Mouse (Mus musculus) testis, adult 2 months (tissue): ENCODE measurements around the gene Fstl3. TPM values are rescaled to one million over a fixed set of nuclear protein-coding genes. Genes with fewer than 3 reads are reported as not detected.
"Not testable (repeated sequence)": the region's sequence is repeated elsewhere in the genome, so short reads cannot be mapped to it uniquely, and the experiment has no call there.

Source experiments
- H3K27ac ChIP-seq: fragments of 200-500 bp; 2 replicates; pipeline ENCODE4 v1.5.1; 2012; ENCODE audit warnings: low read depth, low read length; ENCODE audit not compliant: control insufficient read depth, insufficient read depth
- H3K27me3 ChIP-seq: fragments of 200-500 bp; 2 replicates; pipeline ENCODE4 v1.6.1; 2012; ENCODE audit warnings: mild to moderate bottlenecking, low read length, moderate library complexity; ENCODE audit not compliant: control insufficient read depth, insufficient read depth
- H3K36me3 ChIP-seq: fragments of 200-500 bp; 2 replicates; pipeline ENCODE4 v1.6.1; 2012; ENCODE audit warnings: mild to moderate bottlenecking, low read length; ENCODE audit not compliant: control insufficient read depth, insufficient read depth
- H3K4me1 ChIP-seq: fragments of 200-500 bp; 2 replicates; pipeline ENCODE4 v1.6.1; 2012; ENCODE audit warnings: low read length; ENCODE audit not compliant: control insufficient read depth, insufficient read depth
- H3K4me3 ChIP-seq: fragments of 200-500 bp; 2 replicates; pipeline ENCODE4 v1.5.1; 2012; ENCODE audit warnings: low read depth, mild to moderate bottlenecking, low read length, moderate library complexity, mixed read lengths; ENCODE audit not compliant: control insufficient read depth
- CTCF ChIP-seq: fragments of 200-500 bp; IDR thresholded peaks from 2 replicates; pipeline ENCODE4 v1.5.1; 2012; ENCODE audit warnings: low read depth, mild to moderate bottlenecking, inconsistent platforms, low read length, moderate library complexity; ENCODE audit not compliant: control insufficient read depth, insufficient read depth, insufficient replicate concordance
- POLR2A ChIP-seq: fragments of 200-500 bp; IDR thresholded peaks from 2 replicates; pipeline ENCODE4 v1.6.1; 2012; ENCODE audit warnings: low read depth, mild to moderate bottlenecking, inconsistent platforms, low read length, moderate library complexity; ENCODE audit not compliant: control insufficient read depth
- polyA plus RNA-seq: library from polyadenylated mRNA; depleted of rRNA; stranded (reverse); fragments of >200 nt; gene quantifications from 2 replicates; pipeline ENCODE4 v1.2.3, GENCODE M21; 2012

Fstl3 gene
- polyA plus RNA-seq, 1 experiment: 16.1 TPM

DNA sequence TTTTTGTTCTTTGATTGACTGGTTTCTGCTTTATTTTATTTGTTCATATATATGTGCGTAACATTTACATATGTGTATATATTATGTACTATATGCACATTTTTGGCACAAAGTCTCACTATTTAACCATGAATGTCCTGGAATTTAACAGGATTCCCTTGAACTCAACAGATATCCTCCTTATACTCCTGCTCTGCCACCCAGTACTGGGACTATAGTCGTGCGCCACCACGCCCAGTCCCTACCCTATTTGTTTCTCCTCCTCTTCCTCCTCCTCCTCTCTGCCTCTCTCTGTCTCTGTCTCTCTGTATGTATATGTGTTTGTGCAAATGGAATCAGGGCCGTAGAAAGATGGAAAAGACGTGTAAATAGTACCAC is 30.3 kb upstream of the Fstl3 start:
- Histone ChIP-seq H3K4me3 (no peak overlapping the region), H3K4me1 (peaks cover 4% of the 10 kb centered on the region), H3K27ac (no peak overlapping the region), H3K27me3 (no peaks in the 10 kb centered on the region), H3K36me3 (no peaks in the 10 kb centered on the region)
- TF ChIP-seq CTCF (no peak), POLR2A (no peak)

- H3K4me3 ChIP-seq: no peak overlapping the region
- no peaks in the 10 kb centered on the region for H3K36me3 ChIP-seq
- no peaks in the 10 kb centered on the region for H3K27me3 ChIP-seq
- H3K27ac ChIP-seq: no peak overlapping the region
- H3K4me1 ChIP-seq: peaks cover 4% of the 10 kb centered on the region
- TF ChIP-seq POLR2A (no peak), CTCF (no peak)
Measured at GRCm38 (mm10) chr10:79748496-79748895, 28.6 kb upstream of the Fstl3 start.

DNA sequence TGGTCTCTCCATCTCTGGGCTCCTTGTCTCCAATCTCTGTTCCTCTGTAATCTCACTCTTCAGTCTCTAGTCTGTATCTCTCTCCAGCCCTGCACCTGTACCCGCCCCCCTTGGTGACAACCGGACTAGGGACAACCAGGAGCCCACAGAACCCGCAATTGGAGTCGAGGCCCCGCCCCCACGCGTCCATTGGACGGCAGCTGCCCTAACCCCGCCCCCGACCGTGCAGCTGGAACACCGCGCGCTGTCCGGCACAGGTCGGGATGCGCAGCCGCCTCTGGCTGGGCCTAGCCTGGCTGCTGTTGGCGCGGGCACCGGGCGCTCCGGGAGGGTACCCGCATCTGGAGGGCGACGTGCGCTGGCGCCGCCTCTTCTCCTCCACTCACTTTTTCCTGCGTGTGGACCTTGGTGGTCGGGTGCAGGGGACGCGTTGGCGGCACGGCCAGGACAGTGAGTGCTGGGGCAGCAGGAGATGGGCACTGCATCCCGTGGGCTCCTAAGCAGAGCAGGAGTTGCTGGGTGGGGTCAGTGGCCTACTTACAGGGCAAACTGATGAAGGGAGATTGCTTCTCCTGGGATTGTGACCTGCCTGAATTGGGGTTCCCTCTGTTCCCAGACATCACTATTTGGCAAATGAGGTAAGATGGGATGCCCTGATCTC is 22.1 kb upstream of the Fstl3 start, which contains the start of gene Fgf22:
Gene Fgf22, plus strand, starts transcription at position 221 of the 661 bp plus-strand sequence.
- H3K36me3 ChIP-seq: no peaks in the 10 kb centered on the region; the same call in 1 of the 2 replicates
- no peak within 1 kb of the TSS for H3K27ac ChIP-seq

GRCm38 (mm10) chr10:79755854-79756253 is 21.2 kb upstream of the Fstl3 start:
- H3K27me3 ChIP-seq: no peaks in the 10 kb centered on the region
- peaks cover 10% of the 10 kb centered on the region for H3K4me1 ChIP-seq
- no peak overlapping the region for H3K27ac ChIP-seq
- H3K36me3 ChIP-seq: no peaks in the 10 kb centered on the region; the same call in 1 of the 2 replicates
- TF ChIP-seq CTCF (no peak), POLR2A (no peak)
- no peak overlapping the region for H3K4me3 ChIP-seq

More for the DNA sequence above, 22.1 kb upstream of the Fstl3 start, which contains the start of gene Fgf22:
- Histone ChIP-seq H3K4me3 (peak within 1 kb of the TSS; percentile 75), H3K4me1 (peaks cover 10% of the 10 kb centered on the region), H3K27me3 (no peaks in the 10 kb centered on the region)
- TF ChIP-seq CTCF: no peak
- no peak for TF ChIP-seq POLR2A

DNA sequence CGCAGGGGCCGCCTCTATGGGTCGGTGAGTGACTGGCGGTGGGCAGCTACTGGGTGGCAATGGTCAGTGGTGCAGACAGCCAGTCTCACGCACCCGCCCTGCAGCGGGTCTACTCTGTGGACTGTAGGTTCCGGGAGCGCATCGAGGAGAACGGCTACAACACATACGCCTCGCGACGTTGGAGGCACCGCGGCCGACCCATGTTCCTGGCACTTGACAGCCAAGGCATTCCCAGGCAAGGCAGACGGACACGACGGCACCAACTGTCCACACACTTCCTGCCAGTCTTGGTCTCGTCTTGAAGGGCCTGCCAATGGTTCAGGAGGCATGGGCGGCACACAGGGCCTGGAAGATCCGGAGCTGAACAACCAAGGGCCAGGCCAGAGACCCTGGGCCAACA is 20.4 kb upstream of the Fstl3 start:
- H3K4me3 ChIP-seq: no peak overlapping the region
- H3K36me3 ChIP-seq: no peaks in the 10 kb centered on the region; the same call in 1 of the 2 replicates
- no peaks in the 10 kb centered on the region for H3K27me3 ChIP-seq

GRCm38 (mm10) chr10:79759675-79760074 is 17.4 kb upstream of the Fstl3 start:
- H3K27ac ChIP-seq, H3K27me3 ChIP-seq, H3K4me3 ChIP-seq, H3K36me3 ChIP-seq: not testable (repeated sequence)
- H3K4me1 ChIP-seq: peaks cover 15% of the 10 kb centered on the region

More for the DNA sequence above, 20.4 kb upstream of the Fstl3 start:
- Histone ChIP-seq H3K27ac (no peak overlapping the region), H3K4me1 (peaks cover 10% of the 10 kb centered on the region)
- no peak for TF ChIP-seq CTCF
- no peak for TF ChIP-seq POLR2A

DNA sequence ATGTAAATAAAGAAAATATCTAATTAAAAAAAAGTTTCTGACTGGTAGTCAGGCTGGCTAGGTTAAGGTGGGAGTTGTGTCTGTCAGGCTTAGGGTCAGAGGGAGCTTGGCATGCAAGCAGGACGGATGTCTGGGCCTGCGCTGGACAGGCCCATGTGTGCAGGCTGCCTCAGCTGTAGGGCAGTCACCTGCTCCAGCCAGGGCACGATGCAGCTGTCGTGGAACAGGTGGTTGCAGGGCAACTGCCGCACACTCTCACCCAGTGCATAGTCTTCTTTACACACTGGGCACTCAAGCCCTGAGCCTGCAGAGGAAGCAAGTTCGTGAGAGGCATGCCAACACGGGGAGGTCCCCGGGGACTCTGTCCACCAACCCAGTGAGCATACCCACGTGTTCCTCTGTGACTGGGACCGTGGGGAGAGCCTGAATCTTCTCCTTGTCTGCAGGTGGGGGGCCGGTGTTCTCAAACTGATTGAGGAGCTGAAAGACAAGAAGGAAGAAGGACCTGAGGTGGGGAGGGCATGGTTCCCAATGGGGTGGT is 16.4 kb upstream of the Fstl3 start:
- Histone ChIP-seq H3K27ac (no peak overlapping the region), H3K36me3 (no peaks in the 10 kb centered on the region; the same call in none of the 2 replicates), H3K4me1 (peaks cover 10% of the 10 kb centered on the region), H3K27me3 (no peaks in the 10 kb centered on the region), H3K4me3 (no peak overlapping the region)
- TF ChIP-seq CTCF (no peak), POLR2A (no peak)

GRCm38 (mm10) chr10:79762875-79763274 is 14.2 kb upstream of the Fstl3 start:
- H3K36me3 ChIP-seq: no peaks in the 10 kb centered on the region; the same call in none of the 2 replicates
- TF ChIP-seq CTCF: no peak
- no peak for TF ChIP-seq POLR2A
- H3K4me1 ChIP-seq: peaks cover 12% of the 10 kb centered on the region
- H3K27ac ChIP-seq: no peak overlapping the region
- no peaks in the 10 kb centered on the region for H3K27me3 ChIP-seq
- H3K4me3 ChIP-seq: no peak overlapping the region
